Mouse (Mus musculus): ENCODE data around the gene Cisd2. TPM values are rescaled to one million over a fixed set of nuclear protein-coding genes. Genes with fewer than 3 reads are reported as not detected.

Cisd2 gene
- total RNA-seq, 2 experiments from 2014 or later, result 41.2 to 42.9 TPM

- no peak for DNase-seq (ENCODE audit: low spot score in 2 of 2)
- intact Hi-C loops (cut with DNase I), result no loop called here
These were observed 3.0 kb downstream of the Cisd2 start for GRCm38 (mm10) chr3:135420542-135421309.

- intact Hi-C loops (cut with DNase I), result no loop called here
- DNase-seq (ENCODE audit: low spot score in 2 of 2), result no peak
These were observed 5.9 kb downstream of the Cisd2 start for GRCm38 (mm10) chr3:135417799-135418198.

- no peak for DNase-seq (ENCODE audit: low spot score in 2 of 2)
- intact Hi-C loops (cut with DNase I), result no loop called here
These were observed 6.5 kb downstream of the Cisd2 start for GRCm38 (mm10) chr3:135417245-135417644.

DNA sequence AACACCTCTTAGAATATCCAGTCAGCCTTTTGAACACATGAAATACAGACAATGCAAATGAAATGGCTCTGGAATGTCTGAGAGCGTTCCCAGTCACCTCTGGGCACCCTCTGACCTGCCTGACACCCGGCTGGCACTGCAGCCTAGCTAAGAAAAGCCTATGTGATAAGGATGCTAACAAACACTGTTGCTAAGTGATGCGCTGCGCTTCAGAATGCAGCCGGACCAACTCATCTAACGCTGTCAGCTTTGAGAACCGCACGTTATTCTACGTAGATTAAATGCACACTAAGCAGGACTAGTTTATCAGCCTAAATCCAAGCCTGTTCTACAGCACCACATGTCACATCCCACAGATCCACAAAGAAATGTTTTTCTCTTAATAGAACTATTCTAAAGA lies 11.9 kb downstream of the Cisd2 start:
- intact Hi-C loops (cut with DNase I), result no loop called here
- no peak for DNase-seq (ENCODE audit: low spot score in 2 of 2)

DNA sequence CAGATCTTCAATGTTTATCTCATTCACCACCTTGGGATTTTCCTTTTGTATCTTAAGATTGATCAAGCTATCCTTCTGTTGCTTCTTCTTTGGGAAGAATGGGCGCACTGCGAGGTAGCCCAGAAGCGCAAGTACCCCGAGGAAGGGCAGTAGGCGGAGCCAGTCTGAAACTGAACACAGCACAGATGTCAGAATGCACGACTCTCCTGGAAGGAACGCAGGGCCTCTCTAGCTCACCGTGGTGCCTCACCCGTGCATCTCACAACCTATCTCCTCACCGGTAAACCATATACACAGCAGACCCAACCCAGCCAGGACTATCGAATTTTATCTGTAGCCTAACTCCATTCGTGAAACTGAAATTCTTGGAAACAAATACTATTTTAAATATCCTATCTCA lies 12.7 kb downstream of the Cisd2 start:
- intact Hi-C loops (cut with DNase I), result no loop called here
- no peak for DNase-seq (ENCODE audit: low spot score in 2 of 2)

DNA sequence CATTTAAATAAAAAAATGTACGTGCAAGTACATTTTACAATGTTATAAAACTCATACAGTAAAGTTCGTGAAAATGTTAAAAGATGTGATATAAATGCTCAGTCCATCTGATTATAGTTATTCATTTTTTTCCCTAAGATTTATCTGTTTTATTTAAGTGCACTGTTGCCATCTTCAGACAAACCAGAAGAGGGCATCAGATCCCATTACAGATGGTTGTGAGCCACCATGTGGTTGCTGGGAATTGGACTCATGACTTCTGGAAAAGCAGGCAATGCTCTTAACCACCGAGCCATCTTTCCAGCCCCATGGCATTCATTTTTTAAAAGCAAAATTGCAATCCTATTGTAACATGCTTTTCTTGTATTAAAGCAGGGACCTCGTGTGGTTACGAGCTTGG lies 14.5 kb downstream of the Cisd2 start:
- intact Hi-C loops (cut with DNase I), result loop anchor here (10.0 kb wide), 1 partner anchor 114 kb away; no protein-coding TSS in a partner anchor
- DNase-seq (ENCODE audit: low spot score in 2 of 2), result no peak

DNA sequence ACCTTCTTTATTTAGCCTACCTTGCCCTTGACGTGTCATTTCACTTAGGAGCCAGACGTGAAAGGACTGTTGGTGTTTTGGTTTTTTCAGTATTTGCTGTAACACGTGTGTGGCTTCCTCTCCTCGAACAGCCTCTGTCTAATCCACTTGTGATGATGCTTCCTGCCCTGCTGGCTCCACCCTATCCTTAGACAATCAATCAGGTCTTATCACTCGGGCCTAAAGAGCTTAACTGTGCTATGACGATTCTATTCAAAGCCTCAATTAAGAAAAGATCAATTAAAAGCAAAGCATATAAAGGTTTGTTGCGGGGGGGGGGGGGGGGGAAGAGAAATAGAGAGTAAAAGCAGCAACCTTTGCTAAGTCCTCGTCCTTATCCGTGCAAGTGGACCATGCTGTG lies 16.4 kb downstream of the Cisd2 start:
- no peak for DNase-seq (ENCODE audit: low spot score in 2 of 2)
- intact Hi-C loops (cut with DNase I), result loop anchor here (10.0 kb wide), 1 partner anchor 113 kb away; no protein-coding TSS in a partner anchor

DNA sequence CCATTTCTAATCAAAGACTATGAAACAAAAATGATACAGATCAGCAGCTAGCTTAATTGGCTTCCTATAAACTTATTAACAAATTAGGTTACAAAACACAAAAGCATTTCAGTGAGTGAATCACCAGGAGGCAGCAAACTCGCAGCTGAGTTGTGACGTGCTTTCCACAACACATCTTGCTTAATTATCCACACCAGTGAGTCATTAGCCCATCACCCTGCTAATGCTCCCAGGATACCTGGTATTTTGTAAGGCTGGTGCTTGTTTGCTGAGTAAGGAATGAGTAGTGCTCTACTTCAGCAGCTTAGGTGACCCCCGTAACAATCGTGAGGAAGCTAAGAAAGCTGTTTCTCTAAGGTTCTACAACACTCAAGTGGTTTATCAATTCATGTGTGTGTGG lies 19.1 kb downstream of the Cisd2 start:
- DNase-seq (ENCODE audit: low spot score in 2 of 2), result no peak
- intact Hi-C loops (cut with DNase I), result loop anchor here (5.0 to 10.0 kb wide), 2 partner anchors 110 to 178 kb away; no protein-coding TSS in a partner anchor

DNA sequence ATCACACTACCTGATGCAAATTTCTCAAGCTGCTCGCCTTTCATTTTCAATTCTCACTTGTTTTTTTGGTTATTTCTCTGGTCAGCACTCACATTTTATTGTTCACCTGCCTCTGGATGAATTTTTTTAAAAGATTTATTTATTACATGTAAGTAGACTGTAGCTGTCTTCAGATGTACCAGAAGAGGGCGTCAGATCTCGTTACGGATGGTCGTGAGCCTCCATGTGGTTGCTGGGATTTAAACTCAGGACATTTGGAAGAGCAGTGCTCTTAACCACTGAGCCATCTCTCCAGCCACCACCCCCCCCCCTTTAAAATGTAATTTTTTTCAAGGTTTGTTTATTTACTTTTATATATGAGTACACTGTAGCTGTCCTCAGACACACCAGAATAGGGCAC lies 19.9 kb downstream of the Cisd2 start:
- intact Hi-C loops (cut with DNase I), result loop anchor here (2.0 to 10.0 kb wide), 3 partner anchors 109 to 327 kb away; no protein-coding TSS in a partner anchor
- DNase-seq (ENCODE audit: low spot score in 2 of 2), result no peak

DNA sequence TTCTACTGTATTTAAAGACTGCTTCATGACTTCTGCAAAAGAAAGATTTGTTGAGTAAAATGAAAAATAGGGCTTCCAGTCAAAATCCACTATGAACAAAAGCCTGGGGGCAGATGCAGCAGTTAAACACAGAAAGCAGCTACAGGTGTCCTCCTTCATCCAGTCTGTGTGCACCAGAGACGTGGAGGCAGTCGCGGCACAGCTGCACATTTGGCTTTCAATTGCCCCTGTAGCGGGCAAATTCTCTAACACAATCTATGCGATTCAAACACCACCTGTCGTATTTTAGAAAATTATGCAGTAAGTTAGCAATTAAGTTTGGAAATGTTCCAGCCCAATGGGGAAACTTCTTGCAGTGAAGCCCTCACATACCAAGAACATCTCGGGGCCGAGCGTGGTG lies 20.5 kb downstream of the Cisd2 start:
- DNase-seq (ENCODE audit: low spot score in 2 of 2), result peak in 1 of 2 experiments; percentile 20
- intact Hi-C loops (cut with DNase I), result loop anchor here (2.0 to 10.0 kb wide), 3 partner anchors 108 to 328 kb away; no protein-coding TSS in a partner anchor

DNA sequence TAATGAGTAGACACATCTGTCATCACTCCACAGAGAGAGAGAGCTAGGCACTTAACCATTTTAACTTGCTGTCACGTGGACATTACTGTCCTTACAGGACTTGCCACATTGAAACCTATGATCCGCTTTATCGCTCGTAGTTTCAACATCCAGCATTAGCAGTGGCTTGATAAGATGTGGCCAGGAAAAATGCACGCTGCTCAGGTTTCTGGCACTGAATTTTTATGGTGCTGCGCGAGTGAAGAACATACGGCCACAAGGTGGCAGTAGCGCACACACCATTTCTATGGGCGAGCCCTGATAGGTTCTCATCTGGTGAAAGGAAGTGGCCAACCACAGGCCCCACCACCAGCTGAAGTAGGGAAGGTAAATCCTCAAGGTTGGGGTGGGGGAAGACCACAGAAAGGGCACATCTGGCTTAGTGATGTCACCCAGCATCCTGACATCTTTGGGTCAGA lies 21.5 kb downstream of the Cisd2 start:
- intact Hi-C loops (cut with DNase I), result loop anchor here (2.0 to 10.0 kb wide), 3 partner anchors 107 to 329 kb away; no protein-coding TSS in a partner anchor
- peak; percentile 88 to 90 for DNase-seq (ENCODE audit: low spot score in 2 of 2)

GRCm38 (mm10) chr3:135397112-135397511 lies 26.6 kb downstream of the Cisd2 start:
- no peak for DNase-seq (ENCODE audit: low spot score in 2 of 2)
- intact Hi-C loops (cut with DNase I), result no loop called here

- intact Hi-C loops (cut with DNase I), result no loop called here
- no peak for DNase-seq (ENCODE audit: low spot score in 2 of 2)
These were observed 27.6 kb downstream of the Cisd2 start for GRCm38 (mm10) chr3:135396081-135396480.

GRCm38 (mm10) chr3:135395085-135395484 lies 28.6 kb downstream of the Cisd2 start:
- no peak for DNase-seq (ENCODE audit: low spot score in 2 of 2)
- intact Hi-C loops (cut with DNase I), result no loop called here

- intact Hi-C loops (cut with DNase I), result no loop called here
These were observed 30.5 kb downstream of the Cisd2 start for GRCm38 (mm10) chr3:135393186-135393585.

DNA sequence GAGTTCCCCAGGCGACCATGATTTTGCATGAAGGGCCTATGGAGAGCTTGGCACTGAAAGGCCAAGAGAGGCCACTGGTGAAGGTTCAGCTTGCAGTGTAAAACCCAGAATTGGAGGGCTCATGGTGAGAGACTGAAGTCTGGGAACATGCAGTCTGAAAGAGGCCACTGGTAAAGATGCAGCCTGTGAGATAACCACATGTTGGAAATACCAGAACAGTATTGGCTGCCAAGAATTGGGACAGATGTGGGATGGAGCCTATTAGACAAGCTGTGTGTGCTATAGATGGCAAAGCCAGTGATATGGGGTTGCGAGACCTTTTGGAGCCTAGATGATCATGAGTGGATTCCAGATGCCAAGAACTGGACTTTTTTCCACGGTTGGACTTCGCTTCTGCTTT lies 43.9 kb downstream of the Cisd2 start:
- DNase-seq (ENCODE audit: low spot score in 2 of 2), result no peak
- intact Hi-C loops (cut with DNase I), result no loop called here

More at GRCm38 (mm10) chr3:135393186-135393585, 30.5 kb downstream of the Cisd2 start:
- DNase-seq (ENCODE audit: low spot score in 2 of 2), result no peak

DNA sequence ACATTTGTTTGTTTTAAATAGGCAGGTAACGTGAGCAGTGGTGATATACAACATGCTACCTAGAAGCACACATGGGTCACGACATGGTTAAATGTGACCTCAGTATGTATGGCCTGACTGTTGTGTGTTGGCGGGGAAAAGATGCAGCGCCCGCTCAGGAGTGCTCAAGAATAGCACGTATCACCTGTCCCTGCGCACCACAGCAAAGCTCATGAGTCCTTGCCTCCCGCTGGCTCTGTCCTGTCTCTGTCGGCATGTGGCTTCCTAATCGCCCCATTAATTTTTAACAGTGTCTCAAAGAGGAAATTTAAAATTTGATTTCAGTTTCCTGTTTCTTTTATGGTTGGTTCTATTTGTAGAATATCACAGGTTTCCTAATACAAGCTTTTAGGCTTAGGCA lies 46.3 kb downstream of the Cisd2 start:
- no peak for DNase-seq (ENCODE audit: low spot score in 2 of 2)
- intact Hi-C loops (cut with DNase I), result no loop called here

- intact Hi-C loops (cut with DNase I), result no loop called here
- no peak for DNase-seq (ENCODE audit: low spot score in 2 of 2)
These were observed 47.9 kb downstream of the Cisd2 start for GRCm38 (mm10) chr3:135375836-135376235.

DNA sequence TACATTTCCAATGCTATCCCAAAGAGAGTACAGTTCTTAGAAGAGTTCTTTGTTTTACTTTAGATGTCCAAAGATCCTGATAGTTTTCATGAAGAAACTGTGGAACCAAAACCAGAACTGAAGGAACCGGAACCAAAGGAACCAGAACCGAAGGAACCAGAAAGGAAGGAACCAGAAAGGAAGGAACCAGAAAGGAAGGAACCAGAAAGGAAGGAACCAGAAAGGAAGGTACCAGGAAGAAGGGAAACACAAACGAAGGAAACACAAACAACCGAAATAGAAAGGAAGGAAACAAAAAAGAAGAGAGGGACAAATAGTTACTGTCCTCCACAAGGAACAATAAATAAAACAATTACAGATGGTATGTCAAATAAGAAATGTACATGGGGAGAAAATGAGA lies 66.3 kb downstream of the Cisd2 start:
- intact Hi-C loops (cut with DNase I), result no loop called here
- no peak for DNase-seq (ENCODE audit: low spot score in 2 of 2)
